ENCODE assay signal across 10 mouse cellular contexts in the genomic region with DNA sequence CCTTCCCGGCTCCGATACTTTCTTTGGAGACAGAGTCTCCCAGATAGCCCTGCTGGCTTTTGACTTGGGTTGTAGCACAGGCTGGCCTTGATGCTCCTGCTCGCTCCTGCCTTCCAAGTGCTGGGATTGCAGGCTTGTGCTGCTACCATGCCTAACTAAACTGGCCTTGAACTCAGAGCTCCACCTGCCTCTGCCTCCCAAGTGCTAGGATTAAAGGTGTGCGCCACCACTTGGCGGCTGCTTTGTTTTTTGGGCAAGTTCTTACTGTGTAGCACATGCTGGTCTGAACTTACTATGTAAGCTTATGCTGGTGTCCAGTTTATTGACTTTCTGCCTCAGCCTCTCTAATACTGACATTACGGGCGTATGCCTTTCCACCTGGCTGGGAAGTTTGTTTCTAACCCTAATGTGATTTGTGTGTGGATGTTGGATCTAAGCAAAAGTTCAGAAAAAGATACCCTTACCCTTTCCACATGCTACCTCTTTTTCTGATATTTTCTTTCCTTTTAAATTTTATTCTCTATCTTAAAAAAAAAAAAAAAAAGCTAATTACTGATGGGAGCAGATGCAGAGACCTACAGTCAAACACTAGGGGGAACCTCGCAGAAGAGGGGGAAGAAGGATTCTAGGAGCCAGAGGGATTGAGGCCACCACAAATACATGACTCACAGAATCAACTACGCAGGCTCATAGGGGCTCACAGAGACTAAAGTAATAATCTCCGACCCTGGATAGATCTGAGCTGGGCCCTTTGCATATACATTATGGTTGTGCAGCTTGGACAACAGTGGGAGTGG. TPM values are rescaled to one million over a fixed set of nuclear protein-coding genes. Genes with fewer than 3 reads are reported as not detected.
DNase-seq lines count a peak whose midpoint lies in the region; ATAC-seq and TF ChIP-seq lines count a peak whose summit lies in the region.
"Had no signal": no experiment of that assay in that cellular context is flagged by ENCODE, and none has a peak within 500 bp of the region (broad histone marks: within the 10 kb centered on the region; RNA-seq: fewer than 3 reads in every experiment).

No protein-coding gene starts in this region.

- peaks cover 24% of the 10 kb centered on the region for H3K4me1 ChIP-seq in lung, embryonic 16.5 days (replicated peaks; ENCODE audit: control insufficient read depth, insufficient read depth, low read length)
- peaks cover 12% of the 10 kb centered on the region for H3K4me1 ChIP-seq in embryonic facial prominence, embryonic 14.5 days (ENCODE audit: control insufficient read depth, insufficient read depth, low read length)
- peaks cover 7% of the 10 kb centered on the region for H3K4me1 ChIP-seq in intestine, postnatal 0 days (replicated peaks; ENCODE audit: control insufficient read depth, insufficient read depth, low read length)
- peaks cover 23% of the 10 kb centered on the region for H3K4me1 ChIP-seq in neural tube, embryonic 14.5 days (ENCODE audit: control insufficient read depth, insufficient read depth, low read length)

- ATAC-seq in lung, embryonic 16.5 days (ENCODE audit: low read depth), result no peak
- ATAC-seq in embryonic facial prominence, embryonic 14.5 days (ENCODE audit: low read depth), result no peak
- ATAC-seq in intestine, postnatal 0 days, result no peak
- no peak for ATAC-seq in neural tube, embryonic 14.5 days (ENCODE audit: low read depth)
- ATAC-seq: activated CD4-positive, CD25-positive, alpha-beta regulatory T cell, adult 4 months had no signal

- H3K27ac ChIP-seq in lung, embryonic 16.5 days (ENCODE audit: low read length), result no peak overlapping the region
- no peak overlapping the region for H3K27ac ChIP-seq in embryonic facial prominence, embryonic 14.5 days (replicated peaks; ENCODE audit: low read depth, low read length)
- no peak overlapping the region for H3K27ac ChIP-seq in intestine, postnatal 0 days (ENCODE audit: low read depth, low read length)
- no peak overlapping the region for H3K27ac ChIP-seq in neural tube, embryonic 14.5 days (ENCODE audit: low read depth, low read length)

- no peaks in the 10 kb centered on the region for H3K9me3 ChIP-seq in lung, embryonic 16.5 days (ENCODE audit: control insufficient read depth, low read length)
- H3K9me3 ChIP-seq in embryonic facial prominence, embryonic 14.5 days (ENCODE audit: control insufficient read depth, low read length), result no peaks in the 10 kb centered on the region
- H3K9me3 ChIP-seq in intestine, postnatal 0 days (ENCODE audit: control insufficient read depth), result no peaks in the 10 kb centered on the region
- no peaks in the 10 kb centered on the region for H3K9me3 ChIP-seq in neural tube, embryonic 14.5 days (ENCODE audit: control insufficient read depth, low read length)

- no peak overlapping the region for H3K4me3 ChIP-seq in lung, embryonic 16.5 days (ENCODE audit: low read length)
- H3K4me3 ChIP-seq in embryonic facial prominence, embryonic 14.5 days (ENCODE audit: low read depth, low read length), result peak overlapping the region; percentile 92
- H3K4me3 ChIP-seq in intestine, postnatal 0 days (ENCODE audit: low read depth, low read length), result no peak overlapping the region
- H3K4me3 ChIP-seq in neural tube, embryonic 14.5 days (ENCODE audit: low read depth, low read length), result no peak overlapping the region

- WGBS in lung, embryonic 16.5 days, result 86% methylated on average over 10 of the region's 10 CpGs
- WGBS in embryonic facial prominence, embryonic 14.5 days, result 91% methylated on average over 10 of the region's 10 CpGs
- 85% methylated on average over 10 of the region's 10 CpGs for WGBS in intestine, postnatal 0 days
- 93% methylated on average over 10 of the region's 10 CpGs for WGBS in neural tube, embryonic 14.5 days

- 0 out of 2 replicates have a peak, but pooled peaks have one; percentile 8 for TF ChIP-seq CTCF in intestine, postnatal 0 days (IDR thresholded peaks at IDR 0.05; ENCODE audit: low read depth)

- H3K4me2 ChIP-seq in lung, embryonic 16.5 days (ENCODE audit: low read depth, low read length), result peak overlapping the region; percentile 89
- H3K4me2 ChIP-seq in embryonic facial prominence, embryonic 14.5 days (ENCODE audit: low read depth, low read length), result peak overlapping the region; percentile 91
- H3K4me2 ChIP-seq in intestine, postnatal 0 days (replicated peaks; ENCODE audit: low read depth), result peak overlapping the region; percentile 92
- peak overlapping the region; percentile 96 for H3K4me2 ChIP-seq in neural tube, embryonic 14.5 days (ENCODE audit: low read depth, low read length)

- 0 out of 2 replicates have a peak overlapping the region, but pooled peaks have one; percentile 8 for H3K9ac ChIP-seq in lung, embryonic 16.5 days (ENCODE audit: low read length)
- 0 out of 2 replicates have a peak overlapping the region, but pooled peaks have one; percentile 37 for H3K9ac ChIP-seq in embryonic facial prominence, embryonic 14.5 days (ENCODE audit: low read depth, low read length)
- H3K9ac ChIP-seq in intestine, postnatal 0 days (ENCODE audit: low read depth, low read length), result no peak overlapping the region
- no peak overlapping the region for H3K9ac ChIP-seq in neural tube, embryonic 14.5 days (replicated peaks; ENCODE audit: low read depth, low read length)

- no peak for DNase-seq in lung, postnatal 4 days
- no peak for DNase-seq in embryonic facial prominence, embryonic 14.5 days (ENCODE audit: low spot score)
- DNase-seq in frontal cortex, postnatal 25 days (ENCODE audit: low spot score in 2 of 2), result no peak
- DNase-seq in adrenal gland, postnatal 36 days, result no peak
- no peak for DNase-seq in cerebellum, adult 18-20 months

- H3K36me3 ChIP-seq in lung, embryonic 16.5 days (ENCODE audit: control insufficient read depth, insufficient read depth, low read length), result peaks cover 27% of the 10 kb centered on the region
- H3K36me3 ChIP-seq in embryonic facial prominence, embryonic 14.5 days (ENCODE audit: control insufficient read depth, insufficient read depth, low read length), result peaks cover 37% of the 10 kb centered on the region
- peaks cover 40% of the 10 kb centered on the region for H3K36me3 ChIP-seq in intestine, postnatal 0 days (ENCODE audit: control insufficient read depth, insufficient read depth)
- peaks cover 9% of the 10 kb centered on the region for H3K36me3 ChIP-seq in neural tube, embryonic 14.5 days (ENCODE audit: control insufficient read depth, insufficient read depth, low read length)

- no peaks in the 10 kb centered on the region for H3K27me3 ChIP-seq in lung, embryonic 16.5 days (ENCODE audit: control insufficient read depth, insufficient read depth, low read depth, low read length)
- no peaks in the 10 kb centered on the region for H3K27me3 ChIP-seq in embryonic facial prominence, embryonic 14.5 days (replicated peaks; ENCODE audit: control insufficient read depth, insufficient read depth, low read length)
- no peaks in the 10 kb centered on the region for H3K27me3 ChIP-seq in intestine, postnatal 0 days (replicated peaks; ENCODE audit: control insufficient read depth, insufficient read depth, low read length)
- no peaks in the 10 kb centered on the region for H3K27me3 ChIP-seq in neural tube, embryonic 14.5 days (ENCODE audit: control insufficient read depth, insufficient read depth, low read length)

RNA-seq across cellular contexts. Expression of gene Nop9, which starts 1.8 kb away (rescaled TPM):
- polyA plus RNA-seq in lung, embryonic 16.5 days (2015; fragmentation: Nextera tagmentation; extraction: Ambion mirVana), result 32.6 and 37.8 TPM in 2 replicates
- polyA plus RNA-seq in embryonic facial prominence, embryonic 14.5 days (2014; fragmentation: Nextera tagmentation; extraction: Ambion mirVana), result 32.6 and 36.9 TPM in 2 replicates
- polyA plus RNA-seq in intestine, postnatal 0 days (2015; fragmentation: Nextera tagmentation; extraction: Ambion mirVana), result 14.4 and 14.9 TPM in 2 replicates
- 27.4 and 30.1 TPM in 2 replicates for polyA plus RNA-seq in neural tube, embryonic 14.5 days (2014; fragmentation: Nextera tagmentation; extraction: Ambion mirVana)
- total RNA-seq in adrenal gland, postnatal 36 days (2021), result 10 to 100 TPM; 17.3 to 20.7 TPM

RNA-seq across cellular contexts. Expression of gene Dhrs1, which starts 1.8 kb away (rescaled TPM):
- 88.5 and 95.0 TPM in 2 replicates for polyA plus RNA-seq in lung, embryonic 16.5 days (2015; fragmentation: Nextera tagmentation; extraction: Ambion mirVana)
- polyA plus RNA-seq in embryonic facial prominence, embryonic 14.5 days (2014; fragmentation: Nextera tagmentation; extraction: Ambion mirVana), result 76.5 and 83.8 TPM in 2 replicates
- polyA plus RNA-seq in intestine, postnatal 0 days (2015; fragmentation: Nextera tagmentation; extraction: Ambion mirVana), result 466 and 476 TPM in 2 replicates
- 73.6 and 75.5 TPM in 2 replicates for polyA plus RNA-seq in neural tube, embryonic 14.5 days (2014; fragmentation: Nextera tagmentation; extraction: Ambion mirVana)
- 10 to 100 TPM; 72.7 to 73.2 TPM for total RNA-seq in adrenal gland, postnatal 36 days (2021)

RNA-seq across cellular contexts. Expression of gene Cideb, which starts 11.0 kb away (rescaled TPM):
- 1.0 and 1.5 TPM in 2 replicates for polyA plus RNA-seq in lung, embryonic 16.5 days (2015; fragmentation: Nextera tagmentation; extraction: Ambion mirVana)
- 0.33 and 0.59 TPM in 2 replicates for polyA plus RNA-seq in embryonic facial prominence, embryonic 14.5 days (2014; fragmentation: Nextera tagmentation; extraction: Ambion mirVana)
- polyA plus RNA-seq in intestine, postnatal 0 days (2015; fragmentation: Nextera tagmentation; extraction: Ambion mirVana), result 366 and 385 TPM in 2 replicates
- not detected in 2 replicates for polyA plus RNA-seq in neural tube, embryonic 14.5 days (2014; fragmentation: Nextera tagmentation; extraction: Ambion mirVana)
- 1 to 10 TPM in 1 of 2 experiments, under 1 TPM in 1; 0.93 to 1.3 TPM for total RNA-seq in adrenal gland, postnatal 36 days (2021)
- polyA plus RNA-seq: activated CD4-positive, CD25-positive, alpha-beta regulatory T cell, adult 4 months had no signal

RNA-seq across cellular contexts. Expression of gene Ltb4r2, which starts 14.0 kb away (rescaled TPM):
- 0.20 and 0.23 TPM in 2 replicates for polyA plus RNA-seq in lung, embryonic 16.5 days (2015; fragmentation: Nextera tagmentation; extraction: Ambion mirVana)
- 0.47 and 0.51 TPM in 2 replicates for polyA plus RNA-seq in embryonic facial prominence, embryonic 14.5 days (2014; fragmentation: Nextera tagmentation; extraction: Ambion mirVana)
- 6.7 and 9.0 TPM in 2 replicates for polyA plus RNA-seq in intestine, postnatal 0 days (2015; fragmentation: Nextera tagmentation; extraction: Ambion mirVana)
- 0.27 and 0.59 TPM in 2 replicates for polyA plus RNA-seq in neural tube, embryonic 14.5 days (2014; fragmentation: Nextera tagmentation; extraction: Ambion mirVana)
- not detected for total RNA-seq in adrenal gland, postnatal 36 days (2021)

RNA-seq across cellular contexts. Expression of gene Ltb4r1, which starts 18.5 kb away (rescaled TPM):
- polyA plus RNA-seq in lung, embryonic 16.5 days (2015; fragmentation: Nextera tagmentation; extraction: Ambion mirVana), result 2.6 and 3.5 TPM in 2 replicates
- 0.24 and 0.56 TPM in 2 replicates for polyA plus RNA-seq in embryonic facial prominence, embryonic 14.5 days (2014; fragmentation: Nextera tagmentation; extraction: Ambion mirVana)
- polyA plus RNA-seq in intestine, postnatal 0 days (2015; fragmentation: Nextera tagmentation; extraction: Ambion mirVana), result 3.8 and 4.1 TPM in 2 replicates
- 0.19 and 0.24 TPM in 2 replicates for polyA plus RNA-seq in neural tube, embryonic 14.5 days (2014; fragmentation: Nextera tagmentation; extraction: Ambion mirVana)
- under 1 TPM; 0.66 to 0.79 TPM for total RNA-seq in adrenal gland, postnatal 36 days (2021)
- polyA plus RNA-seq: embryonic facial prominence, embryonic 11.5 days had no signal

Comparison
In these comparisons a context has a peak if more than half of its experiments do, and no peak if none do; other contexts are left out.
1. H3K9ac ChIP-seq: peak in lung, embryonic 16.5 days (single experiment) and embryonic facial prominence, embryonic 14.5 days (single experiment); none in intestine, postnatal 0 days (single experiment) and neural tube, embryonic 14.5 days (single experiment).
2. RNA of gene Cideb, which starts 11.0 kb away (polyA plus RNA-seq): 366 to 385 TPM in intestine, postnatal 0 days; 1.0 to 1.5 TPM in lung, embryonic 16.5 days, 0.33 to 0.59 TPM in embryonic facial prominence, embryonic 14.5 days and not detected in neural tube, embryonic 14.5 days; every median in the first group is over 100 times any median in the second.
3. Peak in every context shown above with its lines, with median percentiles within 50 percentile points of each other: H3K4me2 ChIP-seq.